Mouse (Mus musculus): Measurements from ENCODE around the gene Duoxa2.
A peak's percentile ranks its signal among the peaks of the same experiment; 100 is the strongest.

Gene Duoxa2

GRCm38 (mm10) chr2:122294916-122295315 lies 3.8 kb upstream of the Duoxa2 start:
- Histone ChIP-seq H3K36me3 (ENCODE audit: insufficient read depth, low read length) (no peaks in the 10 kb centered on the region), H3K27me3 (ENCODE audit: insufficient read depth, low read length) (peaks cover 89% of the 10 kb centered on the region), H3K9me3 (ENCODE audit: low read length) (no peaks in the 10 kb centered on the region), H3K4me3 (replicated peaks; ENCODE audit: low read length) (no peak overlapping the region), H3K4me1 (replicated peaks; ENCODE audit: low read depth, low read length) (peaks cover 24% of the 10 kb centered on the region)
- no peak for TF ChIP-seq CTCF (conservative IDR thresholded peaks at IDR 0.05; ENCODE audit: low read length)
- no peak for TF ChIP-seq POU5F1 (IDR thresholded peaks at IDR 0.05; ENCODE audit: borderline replicate concordance, low read length)
- no peak for TF ChIP-seq NANOG (IDR thresholded peaks at IDR 0.05; ENCODE audit: borderline replicate concordance, low read length)

- Histone ChIP-seq H3K27me3 (ENCODE audit: insufficient read depth, low read length) (peaks cover 92% of the 10 kb centered on the region), H3K4me3 (replicated peaks; ENCODE audit: low read length) (peak overlapping the region; percentile 27; the same call in 1 of the 2 replicates), H3K9me3 (ENCODE audit: low read length) (no peaks in the 10 kb centered on the region), H3K4me1 (replicated peaks; ENCODE audit: low read depth, low read length) (peaks cover 41% of the 10 kb centered on the region), H3K36me3 (ENCODE audit: insufficient read depth, low read length) (no peaks in the 10 kb centered on the region)
- TF ChIP-seq NANOG (IDR thresholded peaks at IDR 0.05; ENCODE audit: borderline replicate concordance, low read length) (no peak), POU5F1 (IDR thresholded peaks at IDR 0.05; ENCODE audit: borderline replicate concordance, low read length) (no peak), CTCF (conservative IDR thresholded peaks at IDR 0.05; ENCODE audit: low read length) (no peak)
These were observed 1.2 kb upstream of the Duoxa2 start for GRCm38 (mm10) chr2:122297271-122298095.

GRCm38 (mm10) chr2:122298096-122298499 lies 602 bp upstream of the Duoxa2 start, which contains the start of gene Duox2:
Gene Duox2 (minus strand): TSS chr2:122298449.
- Histone ChIP-seq H3K27me3 (ENCODE audit: insufficient read depth, low read length) (peaks cover 91% of the 10 kb centered on the region), H3K36me3 (ENCODE audit: insufficient read depth, low read length) (no peaks in the 10 kb centered on the region), H3K4me1 (replicated peaks; ENCODE audit: low read depth, low read length) (peaks cover 42% of the 10 kb centered on the region), H3K9me3 (ENCODE audit: low read length) (no peaks in the 10 kb centered on the region), H3K4me3 (replicated peaks; ENCODE audit: low read length) (peak within 1 kb of the TSS; percentile 61)
- no peak for TF ChIP-seq CTCF (conservative IDR thresholded peaks at IDR 0.05; ENCODE audit: low read length)

- H3K27me3 ChIP-seq (ENCODE audit: insufficient read depth, low read length): peaks cover 91% of the 10 kb centered on the region
- peaks cover 42% of the 10 kb centered on the region for H3K4me1 ChIP-seq (replicated peaks; ENCODE audit: low read depth, low read length)
- H3K36me3 ChIP-seq (ENCODE audit: insufficient read depth, low read length): no peaks in the 10 kb centered on the region
- TF ChIP-seq POU5F1 (IDR thresholded peaks at IDR 0.05; ENCODE audit: borderline replicate concordance, low read length) (no peak), NANOG (IDR thresholded peaks at IDR 0.05; ENCODE audit: borderline replicate concordance, low read length) (no peak), CTCF (conservative IDR thresholded peaks at IDR 0.05; ENCODE audit: low read length) (no peak)
- no peaks in the 10 kb centered on the region for H3K9me3 ChIP-seq (ENCODE audit: low read length)
- no peak overlapping the region for H3K4me3 ChIP-seq (replicated peaks; ENCODE audit: low read length)
These were observed 1.4 kb downstream of the Duoxa2 start for GRCm38 (mm10) chr2:122299911-122300655.

GRCm38 (mm10) chr2:122300656-122301020 lies 1.9 kb downstream of the Duoxa2 start:
- H3K27me3 ChIP-seq (ENCODE audit: insufficient read depth, low read length): peaks cover 92% of the 10 kb centered on the region
- H3K36me3 ChIP-seq (ENCODE audit: insufficient read depth, low read length): no peaks in the 10 kb centered on the region
- peaks cover 42% of the 10 kb centered on the region for H3K4me1 ChIP-seq (replicated peaks; ENCODE audit: low read depth, low read length)
- TF ChIP-seq POU5F1 (IDR thresholded peaks at IDR 0.05; ENCODE audit: borderline replicate concordance, low read length) (no peak), CTCF (conservative IDR thresholded peaks at IDR 0.05; ENCODE audit: low read length) (no peak), NANOG (IDR thresholded peaks at IDR 0.05; ENCODE audit: borderline replicate concordance, low read length) (no peak)
- no peaks in the 10 kb centered on the region for H3K9me3 ChIP-seq (ENCODE audit: low read length)
- peak overlapping the region; percentile 67 for H3K4me3 ChIP-seq (replicated peaks; ENCODE audit: low read length)

GRCm38 (mm10) chr2:122301081-122301920 lies 2.6 kb downstream of the Duoxa2 start:
- Histone ChIP-seq H3K9me3 (ENCODE audit: low read length) (no peaks in the 10 kb centered on the region), H3K36me3 (ENCODE audit: insufficient read depth, low read length) (no peaks in the 10 kb centered on the region), H3K27me3 (ENCODE audit: insufficient read depth, low read length) (peaks cover 93% of the 10 kb centered on the region), H3K4me3 (replicated peaks; ENCODE audit: low read length) (peak overlapping the region; percentile 67), H3K4me1 (replicated peaks; ENCODE audit: low read depth, low read length) (peaks cover 39% of the 10 kb centered on the region)
- no peak for TF ChIP-seq POU5F1 (IDR thresholded peaks at IDR 0.05; ENCODE audit: borderline replicate concordance, low read length)
- TF ChIP-seq CTCF (conservative IDR thresholded peaks at IDR 0.05; ENCODE audit: low read length): no peak
- TF ChIP-seq NANOG (IDR thresholded peaks at IDR 0.05; ENCODE audit: borderline replicate concordance, low read length): no peak

GRCm38 (mm10) chr2:122301921-122302573 lies 3.3 kb downstream of the Duoxa2 start:
- H3K4me3 ChIP-seq (replicated peaks; ENCODE audit: low read length): peak overlapping the region; percentile 67
- no peak for TF ChIP-seq POU5F1 (IDR thresholded peaks at IDR 0.05; ENCODE audit: borderline replicate concordance, low read length)
- no peak for TF ChIP-seq NANOG (IDR thresholded peaks at IDR 0.05; ENCODE audit: borderline replicate concordance, low read length)
- TF ChIP-seq CTCF (conservative IDR thresholded peaks at IDR 0.05; ENCODE audit: low read length): no peak
- H3K36me3 ChIP-seq (ENCODE audit: insufficient read depth, low read length): no peaks in the 10 kb centered on the region

More at GRCm38 (mm10) chr2:122301921-122302573, 3.3 kb downstream of the Duoxa2 start:
- Histone ChIP-seq H3K4me1 (replicated peaks; ENCODE audit: low read depth, low read length) (peaks cover 39% of the 10 kb centered on the region), H3K27me3 (ENCODE audit: insufficient read depth, low read length) (peaks cover 95% of the 10 kb centered on the region), H3K9me3 (ENCODE audit: low read length) (no peaks in the 10 kb centered on the region)
